Mouse (Mus musculus) granulocyte monocyte progenitor cell, adult 5-6 weeks (primary cell): ENCODE measurements around the gene Gm17660. TPM values are rescaled to one million over a fixed set of nuclear protein-coding genes. Genes with fewer than 3 reads are reported as not detected.

Experiments used
- ATAC-seq: replicated peaks from 2 replicates; pipeline ENCODE4 v1.8.0; 2016; ENCODE audit warnings: mild to moderate bottlenecking, moderate TSS enrichment, inconsistent platforms; ENCODE audit not compliant: poor library complexity, severe bottlenecking
- total RNA-seq, 2 experiments: library from RNA; stranded (forward) in 1 of 2; stranded (reverse) in 1 of 2; fragments of 200-712, 200-1000 nt in 1 of 2; fragments of >200 nt in 1 of 2; fragmentation: Nextera tagmentation in 1 of 2; gene quantifications; 2 replicates each; pipeline ENCODE4 v1.2.3; 2014 to 2017

The Gm17660 gene
- total RNA-seq, 2 experiments from 2014 or later, result not detected

- ATAC-seq, result no peak
Observed at GRCm38 (mm10) chr5:104089751-104090150, 12.3 kb upstream of the Gm17660 start.

GRCm38 (mm10) chr5:104085366-104085765 is 8.0 kb upstream of the Gm17660 start:
- no peak for ATAC-seq

- ATAC-seq, result no peak
Observed at GRCm38 (mm10) chr5:104080736-104081135, 3.3 kb upstream of the Gm17660 start.

GRCm38 (mm10) chr5:104076361-104076760 is 1.0 kb downstream of the Gm17660 start:
- ATAC-seq, result no peak

GRCm38 (mm10) chr5:104074388-104074787 is 3.0 kb downstream of the Gm17660 start:
- peak; percentile 91 for ATAC-seq

GRCm38 (mm10) chr5:104073602-104074001 is 3.8 kb downstream of the Gm17660 start:
- no peak for ATAC-seq

- ATAC-seq, result no peak
Observed at GRCm38 (mm10) chr5:104072272-104072886, 5.0 kb downstream of the Gm17660 start.

GRCm38 (mm10) chr5:104071048-104071447 is 6.4 kb downstream of the Gm17660 start:
- no peak for ATAC-seq

- peak; percentile 52 for ATAC-seq
Observed at GRCm38 (mm10) chr5:104068751-104069150, 8.7 kb downstream of the Gm17660 start.

- no peak for ATAC-seq
Observed at GRCm38 (mm10) chr5:104062773-104063551, 14.4 kb downstream of the Gm17660 start.

GRCm38 (mm10) chr5:104061936-104062772 is 15.3 kb downstream of the Gm17660 start:
- ATAC-seq, result no peak

GRCm38 (mm10) chr5:104060429-104060828 is 17.0 kb downstream of the Gm17660 start:
- ATAC-seq, result no peak

- ATAC-seq, result no peak
Observed at GRCm38 (mm10) chr5:104059628-104060027, 17.8 kb downstream of the Gm17660 start.

- peak; percentile 87 for ATAC-seq
Observed at GRCm38 (mm10) chr5:104058021-104058420, 19.4 kb downstream of the Gm17660 start.

GRCm38 (mm10) chr5:104056295-104056694 is 21.1 kb downstream of the Gm17660 start:
- no peak for ATAC-seq

GRCm38 (mm10) chr5:104055816-104056215 is 21.6 kb downstream of the Gm17660 start:
- ATAC-seq, result no peak

- ATAC-seq, result no peak
Observed at GRCm38 (mm10) chr5:104054938-104055337, 22.5 kb downstream of the Gm17660 start.

GRCm38 (mm10) chr5:104052956-104053355 is 24.5 kb downstream of the Gm17660 start:
- ATAC-seq, result peak; percentile 96

GRCm38 (mm10) chr5:104048139-104048538 is 29.3 kb downstream of the Gm17660 start:
- no peak for ATAC-seq

GRCm38 (mm10) chr5:104047200-104048105 is 30.0 kb downstream of the Gm17660 start:
- ATAC-seq, result no peak
